Mouse (Mus musculus) heart, adult 2 months (tissue): ENCODE results near the gene Rph3al. TPM values are rescaled to one million over a fixed set of nuclear protein-coding genes. Genes with fewer than 3 reads are reported as not detected.

ENCODE experiments used
- DNase-seq, 2 experiments: peaks; one replicate each; pipeline ENCODE4 v3.0.0; 2021
- H3K27ac ChIP-seq: fragments of 200-600 bp; 2 replicates; pipeline ENCODE4 v1.8.1; 2022
- H3K27me3 ChIP-seq: fragments of 200-500 bp; 2 replicates; pipeline ENCODE4 v1.6.1; 2012; ENCODE audit warnings: mild to moderate bottlenecking, low read length, inconsistent platforms, mixed read lengths; ENCODE audit not compliant: control insufficient read depth, insufficient read depth
- H3K36me3 ChIP-seq: fragments of 200-500 bp; 2 replicates; pipeline ENCODE4 v1.6.1; 2012; ENCODE audit warnings: low read length, inconsistent platforms; ENCODE audit not compliant: control insufficient read depth, insufficient read depth
- H3K4me1 ChIP-seq: fragments of 200-500 bp; 2 replicates; pipeline ENCODE4 v1.6.1; 2011; ENCODE audit warnings: low read length; ENCODE audit not compliant: control insufficient read depth, insufficient read depth
- H3K4me3 ChIP-seq: fragments of 200-600 bp; 2 replicates; pipeline ENCODE4 v1.8.1; 2022
- H3K79me2 ChIP-seq: fragments of 200-500 bp; replicated peaks from 2 replicates; pipeline ENCODE4 v1.6.1; 2012; ENCODE audit warnings: mild to moderate bottlenecking, inconsistent platforms, low read length, moderate library complexity, mixed read lengths; ENCODE audit not compliant: control insufficient read depth, insufficient read depth
- H3K9ac ChIP-seq: fragments of 200-500 bp; 2 replicates; pipeline ENCODE4 v1.6.1; 2012; ENCODE audit warnings: low read depth, mild to moderate bottlenecking, control low read depth, inconsistent platforms, low read length, mixed read lengths
- CTCF ChIP-seq: fragments of 200-600 bp; IDR thresholded peaks from 2 replicates; pipeline ENCODE4 v1.8.1; 2022; ENCODE audit warnings: antibody characterized with exemption, mild to moderate bottlenecking, moderate library complexity
- EP300 ChIP-seq: fragments of 200-500 bp; IDR thresholded peaks from 2 replicates; pipeline ENCODE4 v1.6.1; 2011; ENCODE audit warnings: low read depth, low read length, control low read depth; ENCODE audit not compliant: insufficient read depth
- POLR2A ChIP-seq: fragments of 200-500 bp; IDR thresholded peaks from 2 replicates; pipeline ENCODE4 v1.6.1; 2011; ENCODE audit warnings: mild to moderate bottlenecking, low read depth, low read length, control low read depth; ENCODE audit not compliant: insufficient read depth
- WGBS: fragments of 180-500 bp; shearing (Covaris S2); methylation state at CpG from one replicate; pipeline ENCODE4 v1.1.7; 2018; 5-methylcytosine and 5-hydroxymethylcytosine counted together
- intact Hi-C: fragments of 180-260 bp; cut with DNase I; formaldehyde crosslinking; loops from one replicate; pipeline ENCODE4 v1.15.1; 2025
- long read RNA-seq: library from polyadenylated mRNA; stranded (forward); transcript quantifications from one replicate; pipeline ENCODE4 v2.0.0, GENCODE M21; 2021
- polyA plus RNA-seq: library from polyadenylated mRNA; depleted of rRNA; stranded (reverse); fragments of >200 nt; gene quantifications from 2 replicates; pipeline ENCODE4 v1.2.3, GENCODE M21; 2012; rRNA removed
- total RNA-seq, 2 experiments: library from RNA; stranded (reverse); gene quantifications; 2 replicates each; pipeline ENCODE4 v1.2.3; 2021

Gene Rph3al
- total RNA-seq = 10 to 100 TPM; 11.1 to 11.7 TPM
- 5.9 and 6.6 TPM in 2 replicates for polyA plus RNA-seq
- long read RNA-seq, partial matches to known transcripts = 0 of 10 reads
- long read RNA-seq, other reads (novel, unspliced or antisense) = 6 of 10 reads

GRCm38 (mm10) chr11:75938379-75938906, at the start of gene Rph3al:
TSS of gene Rph3al (minus strand) at chr11:75938429.
- H3K4me3 ChIP-seq = peak within 1 kb of the TSS; percentile 4; the same call in 1 of the 2 replicates
- H3K9ac ChIP-seq = peak within 1 kb of the TSS; percentile 35
- no peaks in the 10 kb centered on the region for H3K79me2 ChIP-seq
- H3K36me3 ChIP-seq = no peaks in the 10 kb centered on the region; the same call in 1 of the 2 replicates
- peaks cover 34% of the 10 kb centered on the region for H3K4me1 ChIP-seq
- peak; percentile 65 to 72 for DNase-seq
- WGBS = 31% methylated on average over 6 of the region's 6 CpGs
- H3K27me3 ChIP-seq = no peaks in the 10 kb centered on the region
- intact Hi-C loops = loop anchor here (2.0 to 5.0 kb wide), 2 partner anchors 24 to 99 kb away; no protein-coding TSS in a partner anchor
- peak; percentile 85 for TF ChIP-seq EP300
- no peak for TF ChIP-seq CTCF
- 0 out of 2 replicates have a peak, but pooled peaks have one; percentile 20 for TF ChIP-seq POLR2A
- peak within 1 kb of the TSS; percentile 88 for H3K27ac ChIP-seq

DNA sequence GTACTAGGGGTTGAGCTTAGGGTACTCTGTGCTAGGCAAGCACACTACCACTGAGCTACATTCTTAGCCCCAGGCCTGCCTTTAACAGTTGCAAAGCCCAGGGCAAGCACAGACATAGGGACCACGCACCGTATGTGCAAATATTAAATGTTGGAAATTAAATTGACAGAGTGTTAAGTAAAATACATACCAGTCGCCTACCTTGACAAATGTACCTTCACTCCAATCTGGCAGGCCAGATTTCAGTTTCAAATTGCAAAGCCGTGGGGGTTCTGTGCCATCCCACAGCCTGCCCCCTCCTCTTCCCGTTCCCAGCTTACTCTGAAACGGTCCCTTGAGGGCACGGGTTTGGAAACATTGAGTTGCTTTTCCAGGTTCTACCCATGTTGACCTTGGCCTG, 47.7 kb upstream of the Rph3al start:
- Histone ChIP-seq H3K27ac (no peak overlapping the region), H3K36me3 (no peaks in the 10 kb centered on the region), H3K9ac (no peak overlapping the region), H3K27me3 (no peaks in the 10 kb centered on the region), H3K79me2 (no peaks in the 10 kb centered on the region), H3K4me1 (no peaks in the 10 kb centered on the region), H3K4me3 (no peak overlapping the region)
- TF ChIP-seq CTCF (no peak), EP300 (no peak), POLR2A (no peak)
- 62% methylated on average over 7 of the region's 7 CpGs for WGBS
- intact Hi-C loops = no loop called here
- no peak for DNase-seq

DNA sequence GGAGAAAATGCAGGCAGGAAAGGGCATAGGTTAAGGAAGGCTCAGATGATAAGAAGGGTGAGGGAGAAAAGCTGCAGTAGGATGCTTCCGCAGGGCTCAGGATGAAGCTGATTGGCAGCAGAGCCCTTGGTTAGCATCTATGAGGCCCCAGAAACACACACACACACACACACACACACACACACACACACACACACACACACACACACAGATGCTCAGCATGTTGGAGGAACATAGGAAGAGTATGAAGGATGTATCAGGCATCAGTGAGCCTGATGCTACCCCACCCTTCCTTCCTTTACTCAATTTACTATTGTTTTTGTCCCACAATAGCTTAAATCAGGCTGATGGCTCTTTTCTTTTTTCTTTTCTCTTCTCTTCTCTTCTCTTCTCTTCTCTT, 46.4 kb upstream of the Rph3al start:
- Histone ChIP-seq H3K9ac (no peak overlapping the region), H3K4me1 (no peaks in the 10 kb centered on the region), H3K79me2 (no peaks in the 10 kb centered on the region), H3K27me3 (no peaks in the 10 kb centered on the region), H3K4me3 (no peak overlapping the region), H3K36me3 (no peaks in the 10 kb centered on the region), H3K27ac (no peak overlapping the region)
- WGBS = 42% methylated on average over 1 of the region's 1 CpGs
- no peak for DNase-seq
- no peak for TF ChIP-seq EP300
- no peak for TF ChIP-seq CTCF
- no peak for TF ChIP-seq POLR2A
- intact Hi-C loops = no loop called here

DNA sequence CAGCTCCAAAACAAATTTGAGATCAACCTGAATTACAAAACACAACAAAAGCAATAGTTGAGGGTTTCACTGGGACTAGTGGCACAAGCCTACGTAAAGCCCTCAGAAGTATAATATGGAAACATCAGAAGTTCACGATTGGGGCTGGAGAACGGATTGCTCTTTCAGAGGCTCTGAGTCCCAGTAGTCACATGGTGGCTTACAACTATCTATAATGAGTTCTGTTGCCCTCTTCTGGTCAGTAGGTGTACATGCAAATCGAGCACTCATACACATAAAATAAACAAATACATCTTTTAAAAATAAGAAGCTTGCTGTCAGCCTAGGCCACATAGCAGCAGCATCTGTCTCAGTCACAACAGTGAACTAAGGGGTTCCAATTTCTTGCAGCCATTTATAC, 45.0 kb upstream of the Rph3al start:
- intact Hi-C loops = no loop called here
- no peak overlapping the region for H3K27ac ChIP-seq
- no peak overlapping the region for H3K4me3 ChIP-seq
- H3K79me2 ChIP-seq = no peaks in the 10 kb centered on the region
- TF ChIP-seq CTCF = peak; percentile 56
- TF ChIP-seq POLR2A = no peak
- H3K36me3 ChIP-seq = no peaks in the 10 kb centered on the region
- H3K27me3 ChIP-seq = no peaks in the 10 kb centered on the region
- 76% methylated on average over 4 of the region's 4 CpGs for WGBS
- DNase-seq = no peak
- no peaks in the 10 kb centered on the region for H3K4me1 ChIP-seq
- H3K9ac ChIP-seq = no peak overlapping the region

DNA sequence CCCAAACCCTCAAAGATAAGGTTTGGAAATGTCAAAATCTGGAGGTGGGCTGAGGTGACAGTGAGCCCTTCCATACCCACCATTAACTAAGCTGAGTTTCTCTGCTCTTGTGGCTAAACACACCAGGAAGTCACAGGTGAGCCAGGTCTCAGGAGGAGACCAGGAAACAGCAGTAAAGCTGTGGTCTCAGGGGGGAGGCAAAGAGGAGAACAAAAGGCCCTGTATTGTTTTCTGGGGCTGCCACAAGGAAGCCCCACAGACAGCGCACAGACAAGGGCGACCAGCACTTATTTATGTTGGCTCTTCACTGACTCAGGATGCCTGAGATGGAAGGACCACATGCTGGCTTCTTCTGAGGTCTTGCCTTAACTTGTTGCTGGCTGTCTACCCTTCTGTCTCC, 42.2 kb upstream of the Rph3al start:
- TF ChIP-seq POLR2A (no peak), EP300 (no peak), CTCF (no peak)
- H3K79me2 ChIP-seq = no peaks in the 10 kb centered on the region
- intact Hi-C loops = no loop called here

GRCm38 (mm10) chr11:75978051-75978450, 39.8 kb upstream of the Rph3al start:
- Histone ChIP-seq H3K36me3 (no peaks in the 10 kb centered on the region), H3K4me1 (no peaks in the 10 kb centered on the region), H3K4me3 (no peak overlapping the region), H3K79me2 (no peaks in the 10 kb centered on the region), H3K27ac (no peak overlapping the region), H3K9ac (no peak overlapping the region), H3K27me3 (no peaks in the 10 kb centered on the region)
- DNase-seq = peak in 1 of 2 experiments; percentile 11
- WGBS = 80% methylated on average over 6 of the region's 6 CpGs
- intact Hi-C loops = no loop called here
- TF ChIP-seq EP300 = no peak
- TF ChIP-seq CTCF = no peak
- TF ChIP-seq POLR2A = no peak

More for the DNA sequence above, 42.2 kb upstream of the Rph3al start:
- Histone ChIP-seq H3K4me3 (no peak overlapping the region), H3K27ac (no peak overlapping the region), H3K4me1 (no peaks in the 10 kb centered on the region), H3K36me3 (no peaks in the 10 kb centered on the region), H3K9ac (no peak overlapping the region), H3K27me3 (no peaks in the 10 kb centered on the region)
- DNase-seq = no peak
- WGBS = 56% methylated on average over 2 of the region's 2 CpGs
